Mouse (Mus musculus): Measurements from ENCODE around the gene Krtap5-4.

- TF ChIP-seq GABPA (IDR thresholded peaks at IDR 0.05; ENCODE audit: insufficient replicate concordance, low read depth, low read length) (no peak), MYC (IDR thresholded peaks at IDR 0.05; ENCODE audit: low read depth, low read length) (no peak), E2F4 (IDR thresholded peaks at IDR 0.05; ENCODE audit: insufficient replicate concordance, low read depth, low read length) (no peak), CHD2 (IDR thresholded peaks at IDR 0.05; ENCODE audit: low read length) (no peak)
Measured at GRCm38 (mm10) chr7:142334246-142334645, 30.9 kb downstream of the Krtap5-4 start.

Measured in CH12.LX (cell line).